Mouse (Mus musculus) retina, adult 2 months (tissue): Measurements from ENCODE around the gene Slain2.
"Not testable (repeated sequence)": the region's sequence is repeated elsewhere in the genome, so short reads cannot be mapped to it uniquely, and the experiment has no call there.

Experiments
- DNase-seq: peaks from one replicate; pipeline ENCODE4 v3.0.0-alpha.2; 2012; ENCODE audit warnings: low read depth, low spot score

The Slain2 gene

DNA sequence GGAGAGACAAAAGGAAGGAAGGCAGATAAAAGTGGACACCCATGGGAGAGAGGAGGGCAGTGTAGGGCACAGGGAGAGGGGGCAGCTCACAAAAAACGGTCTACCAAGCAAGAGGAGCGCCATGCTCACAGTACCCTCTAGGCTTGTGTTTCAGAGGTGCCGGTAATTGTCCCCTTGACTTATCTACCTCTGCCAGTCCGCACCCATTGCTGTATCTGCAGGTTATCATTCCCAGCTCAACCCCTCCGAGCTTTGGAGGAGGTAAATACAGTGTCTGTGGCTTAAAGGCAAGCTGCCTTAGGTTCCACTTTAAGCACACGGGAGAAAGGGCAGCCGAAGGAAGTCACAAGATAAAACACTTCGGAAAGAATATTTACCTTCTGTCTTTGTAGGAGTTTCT is 14.8 kb upstream of the Slain2 start:
- DNase-seq = no peak

DNA sequence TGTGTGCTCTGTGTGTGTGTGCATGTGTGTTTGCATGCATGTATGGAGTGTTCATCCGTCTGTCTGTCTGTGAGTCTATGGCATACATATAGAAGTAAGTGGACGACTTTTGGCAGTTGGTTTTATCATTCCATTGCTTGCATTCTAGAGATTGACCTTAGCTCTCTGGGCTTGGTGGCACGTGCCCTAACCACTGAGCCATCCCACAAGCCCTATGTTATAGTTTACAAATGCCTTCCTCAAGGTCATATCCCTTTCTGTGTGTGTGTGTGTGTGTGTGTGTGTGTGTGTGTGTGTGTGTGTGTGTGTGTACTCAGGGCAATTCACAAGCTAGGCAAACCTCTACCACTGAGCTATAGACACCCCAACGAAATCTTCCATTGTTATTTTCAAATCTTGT is 12.2 kb upstream of the Slain2 start:
- DNase-seq = no peak

DNA sequence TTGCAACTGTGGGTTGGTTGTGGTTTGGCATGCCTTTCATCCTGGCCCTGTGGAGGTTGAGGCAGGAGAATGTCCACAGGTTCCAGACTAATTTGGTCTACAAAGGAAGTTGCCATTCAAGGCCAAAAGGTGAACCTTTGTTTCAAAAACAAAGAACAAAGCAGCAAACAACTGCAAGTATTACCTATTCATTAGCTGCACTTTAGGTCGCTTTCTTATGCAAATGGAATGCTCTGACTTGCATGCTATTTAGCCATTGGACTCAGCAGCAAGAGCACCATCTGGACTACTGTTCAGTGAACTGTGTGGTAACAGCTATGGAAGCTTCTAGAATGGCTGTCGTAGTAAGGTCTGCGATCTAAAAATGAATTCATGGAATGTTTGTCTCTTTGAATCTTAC is 11.8 kb upstream of the Slain2 start:
- no peak for DNase-seq

DNA sequence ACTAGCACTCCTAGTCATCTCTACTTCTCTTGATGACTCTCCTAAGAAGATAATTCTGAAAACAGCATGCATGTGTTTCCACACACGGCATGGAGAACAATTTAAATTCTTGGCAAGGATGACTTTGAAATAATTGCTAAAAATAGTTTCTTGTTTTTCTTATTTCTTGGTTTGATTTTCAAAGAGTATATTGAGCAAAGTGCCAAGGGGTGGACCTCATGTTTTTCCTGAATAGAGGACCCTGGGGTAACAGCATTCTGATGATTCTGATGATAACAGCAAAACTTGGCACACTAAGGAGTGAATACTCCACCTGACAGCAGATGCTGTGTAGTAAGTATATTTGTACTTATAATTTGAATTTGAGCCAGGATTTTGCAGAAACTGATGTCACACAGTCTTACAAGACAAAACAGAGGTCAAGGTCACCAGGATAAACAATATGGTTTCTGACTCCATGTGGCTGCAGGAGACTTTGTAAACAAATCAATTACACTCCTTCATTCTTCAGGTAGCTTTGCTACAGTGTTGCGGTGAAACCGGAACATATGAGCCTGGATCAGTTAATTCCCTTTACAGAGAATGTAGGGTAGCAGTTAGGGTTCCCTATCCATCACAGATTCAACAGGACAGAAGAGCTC is 11.1 kb upstream of the Slain2 start:
- no peak for DNase-seq

DNA sequence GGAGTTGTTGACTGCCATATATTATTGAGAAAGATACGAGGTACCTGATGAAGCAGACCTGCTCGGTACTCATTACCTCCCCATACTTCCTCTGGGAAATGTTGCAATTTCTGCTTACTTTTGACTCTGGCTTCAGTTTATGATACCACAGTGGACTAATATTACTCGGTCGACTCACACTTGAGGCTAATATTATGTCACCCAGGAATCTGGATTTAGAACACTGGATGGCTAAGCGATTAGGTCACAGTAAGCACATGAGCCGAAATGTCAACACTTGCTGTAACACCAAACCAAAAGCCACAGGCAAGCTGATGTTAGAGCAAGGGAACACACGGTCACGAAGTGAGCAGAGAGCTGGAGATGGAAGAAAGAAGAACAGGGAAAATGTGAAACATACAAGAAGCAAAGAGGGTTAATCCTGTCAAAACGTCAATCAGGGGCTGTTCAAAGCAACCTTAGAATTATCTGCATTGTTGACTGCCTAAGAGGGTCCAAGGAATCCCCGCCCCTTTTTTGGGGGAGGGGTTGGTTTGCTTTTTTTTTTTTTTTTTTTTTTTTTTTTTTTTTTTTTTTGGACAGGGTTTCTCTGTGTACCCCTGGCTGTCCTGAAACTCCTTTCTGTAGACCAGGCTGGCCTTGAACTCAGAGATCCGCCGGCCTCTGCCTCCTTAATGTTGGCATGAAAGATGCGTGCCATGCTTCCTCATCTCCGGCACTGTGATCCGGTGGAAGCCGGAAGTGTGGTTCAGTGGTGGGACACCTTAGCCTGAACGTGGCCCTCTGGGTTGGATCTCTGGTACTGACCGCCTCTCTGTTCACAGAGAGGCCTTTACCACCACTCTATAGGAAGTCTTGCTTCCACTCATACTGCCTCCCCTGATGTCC is 9.0 kb upstream of the Slain2 start:
- no peak for DNase-seq

DNA sequence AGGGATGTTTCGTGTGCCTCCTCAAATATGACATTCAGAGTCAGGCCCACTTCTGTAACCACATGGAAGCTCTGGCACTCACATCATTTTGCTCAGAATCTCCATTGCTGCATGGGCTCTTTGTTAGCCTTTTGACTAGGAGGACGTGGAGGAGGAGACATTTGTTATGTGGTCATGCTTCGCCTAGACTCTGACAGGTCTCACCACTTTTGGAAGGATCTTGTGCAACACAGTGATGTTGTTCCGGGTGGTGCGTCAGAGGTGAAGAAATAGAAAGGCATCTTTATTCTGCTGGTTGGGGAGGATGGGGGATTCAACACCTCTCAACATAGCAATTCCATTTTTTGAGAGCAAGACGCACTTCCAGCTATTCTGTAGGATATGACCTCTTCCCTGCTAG is 6.7 kb upstream of the Slain2 start:
- no peak for DNase-seq

DNA sequence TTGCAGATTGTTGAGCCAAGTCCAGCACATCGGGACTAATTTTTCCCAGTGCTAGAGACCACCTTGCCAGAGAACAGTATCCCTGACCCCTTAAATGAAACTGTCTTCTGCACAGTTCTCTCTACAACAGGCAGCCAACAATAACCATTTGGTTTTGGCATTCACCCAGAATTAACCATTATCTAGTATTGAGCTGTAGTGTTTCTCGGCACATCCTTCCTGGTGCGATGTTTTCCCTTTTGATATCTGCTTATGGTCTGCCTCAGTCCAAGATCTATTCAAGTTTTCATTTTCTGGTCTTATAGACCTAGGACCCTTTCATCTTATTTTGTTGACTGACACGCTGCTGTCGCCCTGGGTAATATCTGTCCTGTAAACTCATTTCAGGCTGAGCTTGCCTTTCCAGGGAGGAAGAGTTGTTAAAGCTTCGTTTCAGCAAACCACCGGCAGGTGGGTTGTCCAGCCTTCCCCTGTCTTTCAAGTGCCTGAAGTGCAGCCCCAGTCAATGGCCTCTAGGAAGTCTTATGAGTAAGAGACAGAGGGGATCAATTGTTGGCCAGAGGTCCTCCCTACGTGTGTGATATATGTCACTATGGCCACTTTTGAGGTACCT is 5.7 kb upstream of the Slain2 start:
- DNase-seq = no peak

DNA sequence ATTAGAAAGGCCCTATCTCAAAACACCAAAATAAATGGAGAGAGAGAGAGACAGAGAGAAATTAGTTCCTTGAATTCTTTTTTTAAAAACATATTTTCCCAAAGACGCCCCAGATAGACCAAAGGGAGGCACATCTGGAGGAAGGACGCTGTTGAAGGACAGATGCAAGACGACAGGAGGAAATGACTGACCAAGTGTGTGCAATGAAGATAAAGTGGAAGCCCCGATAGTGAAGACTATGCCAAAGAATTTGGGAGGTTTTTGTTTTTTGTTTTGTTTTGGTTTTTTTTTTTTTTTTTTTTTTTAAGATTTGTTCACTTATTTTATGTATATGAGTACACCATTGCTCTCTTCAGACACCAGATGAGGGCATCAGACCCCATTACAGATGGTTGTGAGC is 4.7 kb upstream of the Slain2 start:
- DNase-seq = no peak

DNA sequence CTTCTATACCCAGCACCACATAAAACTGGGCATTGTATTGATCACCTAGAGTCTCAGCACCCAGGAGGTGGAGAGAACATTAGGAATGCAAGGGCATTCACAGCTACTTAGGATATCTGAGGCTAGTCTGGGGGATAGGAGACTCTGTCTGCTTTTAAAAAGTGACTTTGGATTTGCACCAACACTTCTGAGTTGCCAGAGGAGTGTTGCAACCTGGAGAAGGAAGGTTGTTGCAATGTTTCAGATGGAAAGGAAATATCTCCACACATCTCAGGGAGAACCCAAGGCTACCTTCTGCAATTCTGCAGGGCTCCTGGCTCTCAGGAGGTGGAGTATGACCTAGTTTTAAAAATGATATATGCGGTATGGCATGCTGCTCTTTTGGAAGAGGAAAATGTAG is 3.7 kb upstream of the Slain2 start:
- no peak for DNase-seq

DNA sequence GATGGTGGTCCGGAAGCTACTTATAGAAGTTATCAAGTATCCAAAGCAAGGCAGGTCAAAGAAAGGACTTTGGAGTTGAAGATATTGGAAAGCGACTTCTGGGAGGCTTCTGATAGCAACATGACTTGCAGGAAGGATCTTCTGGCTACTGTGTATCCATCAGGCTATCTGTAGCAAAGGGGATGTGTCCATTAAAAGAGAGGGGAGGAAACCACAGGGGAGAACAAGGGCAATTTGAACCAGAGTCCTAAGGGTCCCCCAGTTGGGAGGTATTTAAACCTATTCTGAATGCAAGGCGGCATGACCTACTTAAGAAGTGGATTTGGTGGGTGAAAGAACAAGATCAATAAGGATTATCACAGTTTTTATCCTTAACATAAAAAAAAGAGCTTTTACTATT is 2.8 kb upstream of the Slain2 start:
- DNase-seq = no peak

DNA sequence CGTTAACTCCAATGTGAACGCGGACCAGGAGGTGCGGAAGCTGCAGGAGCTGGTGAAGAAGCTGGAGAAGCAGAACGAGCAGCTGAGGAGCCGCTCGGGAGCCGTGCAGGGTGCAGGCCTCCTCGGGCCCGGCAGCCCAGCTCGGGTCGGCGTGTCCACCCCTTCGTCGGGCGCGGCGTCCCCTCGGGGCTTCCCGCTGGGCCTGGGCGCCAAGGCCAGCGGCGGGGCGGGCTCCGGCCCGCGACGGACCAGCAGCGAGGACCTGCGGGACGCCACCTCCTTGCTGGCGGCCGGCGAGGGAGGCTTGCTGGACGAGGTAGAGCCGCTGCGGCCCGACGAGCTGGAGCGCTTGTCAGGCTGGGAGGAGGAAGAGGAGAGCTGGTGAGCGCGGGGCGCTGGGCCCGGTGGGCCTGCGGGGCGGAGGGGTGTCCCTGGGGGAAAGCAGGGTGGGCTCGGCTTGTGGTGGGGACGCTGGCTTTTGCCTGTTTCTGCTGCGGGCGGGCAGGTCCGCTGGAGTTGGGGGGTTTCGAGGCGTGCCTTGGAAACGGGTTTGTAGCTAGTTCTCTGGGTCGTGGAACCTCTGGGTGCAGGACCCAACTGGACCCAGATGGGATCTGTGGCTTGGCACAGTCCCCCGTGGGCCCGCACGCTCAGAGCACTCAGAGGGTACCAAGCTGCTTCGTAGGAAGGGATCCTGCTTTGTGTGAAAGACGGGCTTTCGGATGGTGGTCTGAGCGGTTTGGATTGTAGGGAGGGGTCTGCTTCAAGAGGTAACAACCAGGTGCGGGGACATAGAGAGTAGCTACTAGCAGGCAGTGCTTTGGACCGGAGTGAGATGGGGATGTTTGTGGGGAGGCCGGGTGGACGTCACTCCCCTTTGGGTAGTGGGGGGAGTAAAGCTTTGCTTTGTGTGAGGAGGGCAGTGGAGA is 793 bp downstream of the Slain2 start:
- no peak for DNase-seq

DNA sequence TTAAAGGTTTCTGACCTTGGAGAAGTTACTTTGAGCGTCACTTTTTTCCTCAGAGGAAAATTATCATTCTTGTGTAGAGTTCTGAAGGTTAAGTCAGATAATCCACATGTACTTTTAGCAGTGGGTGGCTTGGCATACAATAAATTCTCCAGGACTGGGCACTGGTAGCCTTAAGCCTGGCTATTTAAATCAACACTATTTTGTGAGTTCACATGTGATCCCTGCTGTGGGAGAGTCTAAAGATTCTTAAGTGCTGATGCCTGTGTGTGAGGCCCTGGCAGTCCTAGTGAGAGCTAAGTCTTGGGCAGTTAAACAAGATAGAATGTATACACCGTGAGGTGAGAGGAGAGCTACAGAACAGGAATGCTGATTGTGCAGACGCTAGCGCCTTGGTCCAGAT is 1.9 kb downstream of the Slain2 start:
- no peak for DNase-seq

DNA sequence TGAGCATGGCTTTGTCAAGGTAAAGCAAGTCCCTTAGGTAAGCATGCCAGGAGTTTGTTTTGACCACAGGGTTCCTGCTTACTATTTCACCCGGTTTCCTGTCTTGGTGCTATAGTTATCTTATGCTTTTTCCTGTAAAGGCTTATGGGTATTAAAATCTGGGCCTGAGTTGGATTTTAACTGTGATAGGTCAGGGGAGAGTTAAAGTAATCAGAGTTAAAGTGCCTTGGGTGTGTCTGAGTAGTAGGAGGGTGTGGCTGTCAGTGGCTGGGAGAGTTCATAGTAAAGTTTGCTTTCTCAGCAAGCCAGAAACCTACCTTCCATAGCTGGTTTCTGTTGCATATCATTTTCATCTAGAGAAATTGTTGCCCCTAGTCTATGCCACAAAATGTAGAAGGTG is 2.7 kb downstream of the Slain2 start:
- DNase-seq = no peak

DNA sequence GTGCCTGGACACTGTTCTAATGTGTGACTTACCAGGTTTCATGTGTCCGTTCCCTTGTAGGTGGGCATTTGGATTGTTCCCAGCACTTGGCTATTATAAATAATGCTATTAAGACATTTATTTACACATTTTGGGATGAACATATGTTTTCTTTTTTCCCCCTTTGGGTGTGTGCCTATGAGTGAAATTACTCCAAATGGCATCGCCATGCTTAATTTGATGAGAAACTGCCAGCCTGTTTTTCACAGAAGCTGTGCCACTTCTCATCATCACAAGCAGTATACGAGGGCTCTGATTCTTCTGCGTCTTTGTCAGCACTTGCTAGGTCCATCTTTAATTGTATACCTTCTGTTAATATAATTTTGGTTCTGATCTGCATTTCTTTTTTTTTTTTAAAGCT is 6.3 kb downstream of the Slain2 start:
- DNase-seq = no peak

DNA sequence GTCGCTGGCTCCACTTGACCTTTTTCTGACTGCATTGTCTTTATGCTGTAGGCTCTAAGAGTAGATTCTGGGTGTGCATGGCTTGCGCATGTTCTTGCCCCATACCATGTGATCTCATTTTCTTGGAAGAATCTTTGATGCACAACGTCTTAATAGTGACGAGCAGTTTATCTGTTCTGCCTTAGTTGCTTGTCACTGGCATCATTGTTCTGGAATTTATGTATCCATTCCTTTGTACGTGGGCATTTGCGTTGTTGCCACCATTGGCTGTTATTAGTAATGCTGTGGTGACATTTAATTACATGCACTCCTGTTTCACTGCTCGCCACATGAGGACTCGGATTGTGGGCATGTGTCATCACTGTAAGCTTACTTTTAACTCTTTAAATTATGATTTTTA is 7.1 kb downstream of the Slain2 start:
- no peak for DNase-seq

DNA sequence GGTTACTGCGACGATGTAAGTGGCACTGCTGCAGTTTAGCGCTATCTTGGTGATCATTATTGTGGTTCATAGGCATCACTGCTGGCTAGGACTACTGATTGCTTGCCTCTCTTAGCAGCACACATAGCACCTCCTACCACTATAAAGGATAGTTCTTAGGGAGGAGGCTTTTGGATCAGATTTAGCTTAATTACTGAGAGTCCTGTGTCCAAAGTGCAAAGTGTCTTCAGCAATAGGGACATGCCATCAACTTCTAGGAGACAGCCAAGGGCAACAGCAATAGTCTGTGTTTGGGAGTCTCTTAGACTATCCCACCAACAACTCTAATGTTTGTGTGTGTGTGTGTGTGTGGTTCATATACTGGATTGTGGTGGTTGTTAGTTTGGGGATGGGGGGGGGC is 8.7 kb downstream of the Slain2 start:
- DNase-seq = no peak

DNA sequence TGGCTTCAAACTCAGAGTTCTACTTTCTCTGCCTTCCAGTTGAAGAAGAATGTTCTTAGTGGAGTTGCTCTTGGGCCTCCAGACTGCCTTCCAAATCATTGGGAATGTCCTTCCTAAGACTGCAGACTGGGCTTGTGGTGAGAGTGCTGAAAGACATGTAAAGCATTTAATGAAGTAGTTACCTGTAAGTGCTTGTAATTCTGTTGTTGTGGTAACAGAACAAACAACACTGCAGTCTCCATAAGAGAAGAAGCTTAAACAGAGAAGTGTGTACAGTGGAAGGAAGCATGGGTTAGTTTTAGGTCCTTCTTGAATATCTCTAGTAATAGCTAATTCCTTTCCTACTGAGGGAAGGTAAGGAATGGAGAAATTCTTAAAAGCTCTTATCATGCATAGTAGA is 13.0 kb downstream of the Slain2 start:
- no peak for DNase-seq

DNA sequence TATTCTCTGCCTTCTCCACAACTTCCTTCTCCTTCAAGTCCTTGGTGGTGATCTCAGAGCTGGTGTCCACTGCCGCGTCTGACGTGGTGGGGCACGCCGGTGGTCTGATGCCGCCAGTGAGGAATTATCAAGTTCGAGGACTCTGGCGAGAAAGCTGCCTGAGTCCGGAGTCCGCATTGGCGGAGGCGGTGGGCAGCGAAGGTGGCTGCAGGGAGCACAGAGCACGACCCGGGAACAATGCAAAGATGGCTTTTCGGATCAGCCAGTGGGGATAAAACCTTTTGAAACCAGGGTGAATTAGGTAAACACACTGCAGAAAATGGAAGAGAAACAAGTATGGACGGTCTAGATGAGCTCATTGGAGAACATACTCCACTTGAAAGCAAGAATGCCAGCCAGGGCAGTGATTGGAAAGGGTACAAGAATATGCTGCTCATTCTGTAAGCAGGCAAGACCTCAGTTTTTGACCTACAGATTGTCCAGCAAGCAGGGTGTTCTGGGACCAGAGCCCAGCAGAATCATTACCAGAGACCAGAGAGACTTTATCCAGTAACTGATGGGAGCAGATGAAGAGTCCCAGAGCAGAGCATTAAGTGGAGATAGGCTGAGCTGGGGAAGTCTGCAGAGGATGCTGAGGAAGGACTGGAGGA is 19.0 kb downstream of the Slain2 start:
- DNase-seq = no peak

DNA sequence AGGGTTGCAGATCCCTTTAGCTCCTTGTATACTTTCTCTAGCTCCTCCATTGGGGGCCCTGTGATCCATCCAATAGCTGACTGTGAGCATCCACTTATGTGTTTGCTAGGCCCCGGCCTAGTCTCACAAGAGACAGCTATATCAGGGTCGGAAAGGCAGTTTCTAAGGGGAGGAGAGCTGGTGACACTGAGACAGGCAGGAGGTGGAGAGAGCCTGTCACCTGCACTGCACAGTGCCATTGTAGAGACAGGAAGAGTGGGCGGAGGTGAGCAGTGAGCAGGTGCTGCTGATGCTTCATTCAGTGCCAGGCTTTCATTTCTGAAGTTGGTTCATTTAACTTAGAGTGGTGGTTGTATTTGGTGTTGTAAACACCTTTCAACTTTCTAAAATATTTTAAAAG is 24.3 kb downstream of the Slain2 start:
- not testable (repeated sequence) for DNase-seq

DNA sequence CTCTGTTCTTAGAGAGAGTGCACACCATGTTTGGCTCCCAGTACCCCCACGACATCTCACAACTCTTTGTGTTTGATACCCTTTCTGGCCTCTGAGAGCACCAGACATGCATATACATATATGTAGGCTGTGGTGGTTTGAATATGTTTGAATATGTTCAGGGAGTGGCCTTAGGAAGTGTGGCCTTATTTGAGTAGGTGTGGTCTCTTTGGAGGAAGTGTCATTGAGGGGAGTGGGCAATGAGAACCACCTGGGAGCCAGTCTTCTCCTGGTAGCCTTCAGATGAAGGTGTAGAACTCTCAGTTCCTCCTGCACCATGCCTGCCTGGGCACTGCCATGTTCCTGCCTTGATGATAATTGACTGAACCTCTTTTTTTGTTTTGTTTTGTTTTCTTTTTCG is 25.2 kb downstream of the Slain2 start:
- DNase-seq = no peak

DNA sequence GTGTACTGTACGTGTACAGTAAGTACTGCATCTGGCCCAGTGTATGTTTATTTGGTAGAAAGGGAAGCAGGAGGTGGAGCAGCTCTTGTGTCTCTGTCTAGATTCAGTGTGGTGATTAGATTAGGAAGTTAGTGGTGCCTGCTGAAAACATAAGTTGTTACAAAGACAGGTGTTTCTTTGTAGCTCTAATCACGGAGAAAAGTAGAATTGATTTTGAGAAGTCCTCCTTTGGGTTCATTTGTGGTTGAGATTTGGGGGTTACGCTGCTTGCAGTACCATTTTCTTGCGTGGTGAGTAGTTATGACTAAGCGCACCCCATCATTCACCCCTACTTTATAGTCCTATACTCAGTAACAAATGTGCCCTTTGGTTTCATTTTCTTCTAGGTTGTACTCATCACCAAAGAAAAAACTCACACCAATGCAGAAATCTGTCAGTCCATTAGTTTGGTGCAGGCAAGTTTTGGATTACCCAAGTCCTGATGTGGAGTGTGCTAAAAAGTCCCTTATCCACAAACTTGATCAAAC is 26.9 kb downstream of the Slain2 start:
- DNase-seq = no peak
